Mouse (Mus musculus): ENCODE data around the gene Arvcf.

DNA sequence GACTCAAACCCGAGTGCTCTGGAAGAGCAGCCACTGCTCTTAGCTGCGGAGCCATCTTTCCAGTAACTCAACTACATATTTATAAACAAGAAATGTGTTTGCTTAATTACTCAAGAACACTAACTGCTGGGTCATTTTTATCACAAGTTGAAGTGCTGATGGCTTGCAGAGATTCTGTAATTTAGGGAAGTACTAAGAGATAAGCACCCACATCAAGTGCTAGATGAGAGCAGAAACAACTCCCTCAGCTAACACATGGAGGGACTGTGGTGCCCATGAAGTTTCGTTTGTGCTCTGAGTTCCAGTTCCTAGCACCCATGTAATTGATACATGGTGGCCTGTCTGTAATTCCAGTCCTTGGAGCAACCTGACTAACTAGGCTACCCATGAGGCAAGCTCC lies 29.0 kb upstream of the Arvcf start:
- TF ChIP-seq CTCF (IDR thresholded peaks at IDR 0.05; ENCODE audit: low read depth): no peak
- no peak for TF ChIP-seq EP300 (optimal IDR thresholded peaks at IDR 0.05)
